Mouse (Mus musculus) limb, embryonic 14.5 days (tissue): ENCODE data around the gene Tmem205. TPM values are rescaled to one million over a fixed set of nuclear protein-coding genes. Genes with fewer than 3 reads are reported as not detected.
A peak's percentile ranks its signal among the peaks of the same experiment; 100 is the strongest.

Experiments used
- ATAC-seq: fragments of 200-750 bp; cut with Nextera tagmentation; 2 replicates; pipeline ENCODE4 v1.8.0; 2017; ENCODE audit warnings: low read depth, moderate number of reproducible peaks, moderate TSS enrichment; ENCODE audit not compliant: low FRiP score
- DNase-seq: peaks from one replicate; pipeline ENCODE4 v3.0.0-alpha.2; 2015; ENCODE audit warnings: low spot score
- H3K27ac ChIP-seq: fragments of 300-500 bp; sonication (generic); replicated peaks from 2 replicates; pipeline ENCODE4 v1.5.1; 2014; ENCODE audit warnings: low read depth, mild to moderate bottlenecking, low read length, moderate library complexity, mixed read lengths
- H3K27me3 ChIP-seq: fragments of 300-500 bp; sonication (generic); 2 replicates; pipeline ENCODE4 v1.6.1; 2014; ENCODE audit warnings: low read length, mixed read lengths; ENCODE audit not compliant: control insufficient read depth, insufficient read depth
- H3K36me3 ChIP-seq: fragments of 300-500 bp; sonication (generic); 2 replicates; pipeline ENCODE4 v1.6.1; 2014; ENCODE audit warnings: mild to moderate bottlenecking, low read length, moderate library complexity, mixed read lengths; ENCODE audit not compliant: control insufficient read depth, insufficient read depth
- H3K4me1 ChIP-seq: fragments of 300-500 bp; sonication (generic); 2 replicates; pipeline ENCODE4 v1.6.1; 2014; ENCODE audit warnings: antibody characterized with exemption, low read length, mixed read lengths; ENCODE audit not compliant: control insufficient read depth, insufficient read depth
- H3K4me2 ChIP-seq: fragments of 300-500 bp; sonication (generic); replicated peaks from 2 replicates; pipeline ENCODE4 v1.6.1; 2014; ENCODE audit warnings: low read depth, mild to moderate bottlenecking, low read length, moderate library complexity; ENCODE audit not compliant: severe bottlenecking
- H3K4me3 ChIP-seq: fragments of 300-500 bp; sonication (generic); replicated peaks from 2 replicates; pipeline ENCODE4 v1.5.1; 2014; ENCODE audit warnings: low read length
- H3K9ac ChIP-seq: fragments of 300-500 bp; sonication (generic); 2 replicates; pipeline ENCODE4 v1.6.1; 2014; ENCODE audit warnings: mild to moderate bottlenecking, low read depth, low read length, moderate library complexity; ENCODE audit not compliant: severe bottlenecking
- H3K9me3 ChIP-seq: fragments of 300-500 bp; sonication (generic); 2 replicates; pipeline ENCODE4 v1.6.1; 2016; ENCODE audit warnings: low read length; ENCODE audit not compliant: control insufficient read depth
- POLR2A ChIP-seq: fragments of 200-500 bp; IDR thresholded peaks from 2 replicates; pipeline ENCODE4 v1.8.0; 2012; ENCODE audit warnings: inconsistent platforms, mild to moderate bottlenecking, moderate library complexity, borderline replicate concordance; ENCODE audit not compliant: insufficient read depth, insufficient read length; ENCODE audit errors: extremely low read depth
- WGBS: fragments of 180-500 bp; shearing (Covaris S2); extraction: QIAGEN DNeasy Blood & Tissue Kit; methylation state at CpG from one replicate; pipeline ENCODE4 v1.1.7; 2014; 5-methylcytosine and 5-hydroxymethylcytosine counted together
- polyA plus RNA-seq, 2 experiments: library from polyadenylated mRNA; depleted of rRNA in 1 of 2; stranded (reverse) in 1 of 2; unstranded in 1 of 2; fragments of >200 nt; fragmentation: Nextera tagmentation in 1 of 2; extraction: Ambion mirVana in 1 of 2; gene quantifications; 2 replicates each; pipeline versions ENCODE4 v1.2.1 to v1.2.3; 2012 to 2014

Tmem205 gene
- polyA plus RNA-seq (2012; rRNA removed) (37.4 and 45.3 TPM in 2 replicates), polyA plus RNA-seq (2014; fragmentation: Nextera tagmentation; extraction: Ambion mirVana) (49.5 and 51.5 TPM in 2 replicates)

GRCm38 (mm10) chr9:21927208-21927753 is at the start of gene Tmem205, which contains the start of gene Ccdc159:
Tmem205 (minus strand) TSS chr9:21927556.
Ccdc159 (plus strand) TSS chr9:21927471.
- ATAC-seq: peak; percentile 98
- no peaks in the 10 kb centered on the region for H3K9me3 ChIP-seq
- peak within 1 kb of the TSS; percentile 15; the same call in 1 of the 2 replicates for H3K27ac ChIP-seq
- H3K9ac ChIP-seq: peak within 1 kb of the TSS; percentile 70
- H3K4me1 ChIP-seq: peaks cover 7% of the 10 kb centered on the region; the same call in 1 of the 2 replicates
- peak within 1 kb of the TSS; percentile 48 for H3K4me3 ChIP-seq
- H3K36me3 ChIP-seq: peaks cover 6% of the 10 kb centered on the region; the same call in 1 of the 2 replicates
- TF ChIP-seq POLR2A: peak; percentile 49; the same call in 1 of the 2 replicates
- no peaks in the 10 kb centered on the region for H3K27me3 ChIP-seq
- WGBS: 3% methylated on average over 28 of the region's 28 CpGs
- H3K4me2 ChIP-seq: peak within 1 kb of the TSS; percentile 60
- peak; percentile 96 for DNase-seq

- WGBS: 86% methylated on average over 10 of the region's 10 CpGs
- H3K9ac ChIP-seq: no peak overlapping the region
- no peaks in the 10 kb centered on the region for H3K9me3 ChIP-seq
- no peaks in the 10 kb centered on the region for H3K36me3 ChIP-seq
- no peaks in the 10 kb centered on the region for H3K27me3 ChIP-seq
- no peak overlapping the region for H3K4me3 ChIP-seq
- DNase-seq (no peak), ATAC-seq (no peak)
- no peaks in the 10 kb centered on the region for H3K4me1 ChIP-seq
- H3K4me2 ChIP-seq: no peak overlapping the region
- TF ChIP-seq POLR2A: no peak
- no peak overlapping the region for H3K27ac ChIP-seq
Measured at GRCm38 (mm10) chr9:21976626-21977175, 49.3 kb upstream of the Tmem205 start.

- Histone ChIP-seq H3K4me2 (no peak overlapping the region), H3K27me3 (no peaks in the 10 kb centered on the region), H3K36me3 (no peaks in the 10 kb centered on the region), H3K4me1 (no peaks in the 10 kb centered on the region), H3K4me3 (no peak overlapping the region), H3K27ac (no peak overlapping the region), H3K9ac (no peak overlapping the region), H3K9me3 (no peaks in the 10 kb centered on the region)
- 93% methylated on average over 4 of the region's 4 CpGs for WGBS
- ATAC-seq: no peak
- no peak for TF ChIP-seq POLR2A
- DNase-seq: no peak
Measured at GRCm38 (mm10) chr9:21969304-21969703, 41.9 kb upstream of the Tmem205 start.

- no peak for DNase-seq
- 42% methylated on average over 6 of the region's 6 CpGs for WGBS
- H3K36me3 ChIP-seq: no peaks in the 10 kb centered on the region
- H3K9me3 ChIP-seq: no peaks in the 10 kb centered on the region
- H3K9ac ChIP-seq: no peak overlapping the region
- H3K27me3 ChIP-seq: no peaks in the 10 kb centered on the region
- no peak overlapping the region for H3K4me2 ChIP-seq
- H3K4me3 ChIP-seq: no peak overlapping the region
- no peak overlapping the region for H3K27ac ChIP-seq
- ATAC-seq: no peak
- H3K4me1 ChIP-seq: no peaks in the 10 kb centered on the region
- no peak for TF ChIP-seq POLR2A
Measured at GRCm38 (mm10) chr9:21968883-21969282, 41.5 kb upstream of the Tmem205 start.

GRCm38 (mm10) chr9:21963417-21963816 is 36.1 kb upstream of the Tmem205 start, which contains the start of gene Epor:
Epor (minus strand) TSS chr9:21963506.
- TF ChIP-seq POLR2A: no peak
- no peak within 1 kb of the TSS for H3K27ac ChIP-seq
- H3K27me3 ChIP-seq: peaks cover 46% of the 10 kb centered on the region
- H3K4me1 ChIP-seq: peaks cover 7% of the 10 kb centered on the region; the same call in 1 of the 2 replicates
- DNase-seq (peak; percentile 18), ATAC-seq (peak; percentile 58)
- H3K9me3 ChIP-seq: no peaks in the 10 kb centered on the region
- peak within 1 kb of the TSS; percentile 46 for H3K9ac ChIP-seq
- WGBS: 23% methylated on average over 8 of the region's 8 CpGs
- H3K36me3 ChIP-seq: 0 out of 2 replicates have a peak, but pooled peaks cover 3% of the 10 kb centered on the region
- H3K4me3 ChIP-seq: peak within 1 kb of the TSS; percentile 41
- peak within 1 kb of the TSS; percentile 92 for H3K4me2 ChIP-seq
